Mouse (Mus musculus): ENCODE measurements around the gene Klhdc1. TPM values are rescaled to one million over a fixed set of nuclear protein-coding genes. Genes with fewer than 3 reads are reported as not detected.

Klhdc1 gene
- total and polyA plus RNA-seq, 3 experiments = 0.23 to 1.1 TPM; not detected in 1

- TF ChIP-seq NRF1 (IDR thresholded peaks at IDR 0.05; ENCODE audit: insufficient read depth, low read depth, low read length, poor library complexity, severe bottlenecking) = 0 out of 2 replicates have a peak, but pooled peaks have one; percentile 26
- peak; percentile 84 for TF ChIP-seq HCFC1 (IDR thresholded peaks at IDR 0.05; ENCODE audit: low read depth, low read length)
- TF ChIP-seq EP300 (IDR thresholded peaks at IDR 0.05; ENCODE audit: low read depth in 1 of 2, low read length in 2 of 2) = 0 out of 4 replicates have a peak, but pooled peaks of 1 of the 2 experiments have one; percentile 7
- TF ChIP-seq CHD2 (IDR thresholded peaks at IDR 0.05; ENCODE audit: low read length) = no peak
Observed at GRCm38 (mm10) chr12:69196444-69197377, 44.3 kb upstream of the Klhdc1 start, which contains the start of gene Gm49383 (continued).

- no peaks in the 10 kb centered on the region for H3K27me3 ChIP-seq (ENCODE audit: control insufficient read depth in 1 of 2, insufficient read depth in 2 of 2, low read length in 2 of 2)
- TF ChIP-seq USF2 (IDR thresholded peaks at IDR 0.05; ENCODE audit: borderline replicate concordance in 1 of 2, insufficient read depth in 1 of 2, low read depth in 1 of 2, low read length in 2 of 2) = no peak
- no peak for TF ChIP-seq MAFK (IDR thresholded peaks at IDR 0.05; ENCODE audit: borderline replicate concordance, low read depth, low read length)
- no peak for TF ChIP-seq TAL1 (IDR thresholded peaks at IDR 0.05; ENCODE audit: low read length)
- no peak for TF ChIP-seq POLR2A (IDR thresholded peaks at IDR 0.05; ENCODE audit: control insufficient read depth in 1 of 2, insufficient read depth in 1 of 2, low read depth in 1 of 2, low read length in 2 of 2, poor library complexity in 1 of 2)
- TF ChIP-seq CHD1 (IDR thresholded peaks at IDR 0.05; ENCODE audit: low read depth, low read length) = no peak
- TF ChIP-seq ZKSCAN1 (IDR thresholded peaks at IDR 0.05; ENCODE audit: low read depth, low read length) = no peak
- no peak for TF ChIP-seq MYC (IDR thresholded peaks at IDR 0.05; ENCODE audit: low read depth, low read length)
- TF ChIP-seq JUND (IDR thresholded peaks at IDR 0.05; ENCODE audit: low read depth, low read length) = no peak
- 0 out of 2 replicates have a peak, but pooled peaks have one; percentile 54 for TF ChIP-seq UBTF (IDR thresholded peaks at IDR 0.05; ENCODE audit: borderline replicate concordance, insufficient read depth, low read depth, low read length)
- 0 out of 2 replicates have a peak, but pooled peaks have one; percentile 48 for TF ChIP-seq POLR2AphosphoS2 (IDR thresholded peaks at IDR 0.05; ENCODE audit: low read length)
- no peak for TF ChIP-seq TCF12 (IDR thresholded peaks at IDR 0.05; ENCODE audit: low read depth, low read length)
- peak; percentile 53 for TF ChIP-seq MAX (IDR thresholded peaks at IDR 0.05; ENCODE audit: low read length)
- TF ChIP-seq ETS1 (IDR thresholded peaks at IDR 0.05; ENCODE audit: low read depth, low read length) = no peak
- no peak for TF ChIP-seq KAT2A (conservative IDR thresholded peaks at IDR 0.05; ENCODE audit: low read depth, low read length)
- peak; percentile 92 for TF ChIP-seq MXI1 (IDR thresholded peaks at IDR 0.05; ENCODE audit: low read depth, low read length)
- TF ChIP-seq GATA1 (IDR thresholded peaks at IDR 0.05; ENCODE audit: low read depth, low read length) = no peak
- no peak for TF ChIP-seq POLR2AphosphoS5 (IDR thresholded peaks at IDR 0.05; ENCODE audit: borderline replicate concordance, low read depth, low read length)
- peaks cover 12 to 28% of the 10 kb centered on the region in 2 experiments for H3K36me3 ChIP-seq (ENCODE audit: control insufficient read depth in 1 of 2, insufficient read depth in 2 of 2, low read length in 2 of 2)
- peak; percentile 74 for DNase-seq (ENCODE audit: low read depth, low spot score)
- H3K4me3 ChIP-seq (ENCODE audit: control insufficient read depth in 1 of 2, insufficient read depth in 1 of 2, low read depth in 2 of 2, low read length in 2 of 2) = peak overlapping the region; percentile 68 to 89
- peaks cover 45% of the 10 kb centered on the region for H3K79me2 ChIP-seq (ENCODE audit: control insufficient read depth, insufficient read depth, low read length, poor library complexity)
- peaks cover 2 to 18% of the 10 kb centered on the region in 2 experiments for H3K4me1 ChIP-seq (ENCODE audit: control insufficient read depth in 1 of 2, insufficient read depth in 2 of 2, low read length in 2 of 2)
- H3K9ac ChIP-seq (ENCODE audit: control insufficient read depth, low read depth, low read length, poor library complexity, severe bottlenecking) = peak overlapping the region; percentile 72
- no peaks in the 10 kb centered on the region for H3K9me3 ChIP-seq (replicated peaks; ENCODE audit: insufficient read depth, low read length)
- peak overlapping the region; percentile 57 for H3K27ac ChIP-seq (ENCODE audit: control insufficient read depth, low read depth, low read length)
Observed at GRCm38 (mm10) chr12:69197378-69198163, 43.4 kb upstream of the Klhdc1 start.

Data from MEL (cell line).